Mouse (Mus musculus) forebrain, embryonic 11.5 days (tissue): ENCODE measurements around the gene Otulin. TPM values are rescaled to one million over a fixed set of nuclear protein-coding genes. Genes with fewer than 3 reads are reported as not detected.

ENCODE experiments used
- ATAC-seq: fragments of 200-750 bp; cut with Nextera tagmentation; replicated peaks from 2 replicates; pipeline ENCODE4 v1.8.0; 2017; ENCODE audit warnings: moderate TSS enrichment; ENCODE audit not compliant: low FRiP score
- DNase-seq: peaks from one replicate; pipeline ENCODE4 v3.0.0-alpha.2; 2017; ENCODE audit warnings: low spot score
- H3K27ac ChIP-seq: fragments of 300-500 bp; sonication (generic); 2 replicates; pipeline ENCODE4 v1.5.1; 2014; ENCODE audit warnings: low read depth, low read length
- H3K27me3 ChIP-seq: fragments of 300-500 bp; sonication (generic); 2 replicates; pipeline ENCODE4 v1.6.1; 2014; ENCODE audit warnings: mild to moderate bottlenecking, low read length, mixed read lengths; ENCODE audit not compliant: control insufficient read depth, insufficient read depth
- H3K36me3 ChIP-seq: fragments of 300-500 bp; sonication (generic); 2 replicates; pipeline ENCODE4 v1.6.1; 2014; ENCODE audit warnings: mild to moderate bottlenecking, low read length, moderate library complexity, mixed read lengths; ENCODE audit not compliant: control insufficient read depth, insufficient read depth
- H3K4me1 ChIP-seq: fragments of 300-500 bp; sonication (generic); replicated peaks from 2 replicates; pipeline ENCODE4 v1.6.1; 2014; ENCODE audit warnings: low read length, mixed read lengths; ENCODE audit not compliant: control insufficient read depth, insufficient read depth
- H3K4me2 ChIP-seq: fragments of 300-500 bp; sonication (generic); 2 replicates; pipeline ENCODE4 v1.6.1; 2014; ENCODE audit warnings: low read depth, mild to moderate bottlenecking, low read length, moderate library complexity, mixed read lengths; ENCODE audit not compliant: severe bottlenecking
- H3K4me3 ChIP-seq: fragments of 300-500 bp; sonication (generic); 2 replicates; pipeline ENCODE4 v1.5.1; 2014; ENCODE audit warnings: low read depth, low read length
- H3K9ac ChIP-seq: fragments of 300-500 bp; sonication (generic); 2 replicates; pipeline ENCODE4 v1.6.1; 2014; ENCODE audit warnings: low read length
- H3K9me3 ChIP-seq: fragments of 300-500 bp; sonication (generic); 2 replicates; pipeline ENCODE4 v1.6.1; 2016; ENCODE audit warnings: low read length, mixed read lengths; ENCODE audit not compliant: control insufficient read depth
- WGBS: fragments of 180-500 bp; shearing (Covaris S2); extraction: QIAGEN DNeasy Blood & Tissue Kit; methylation state at CpG from one replicate; pipeline ENCODE4 v1.1.7; 2014; 5-methylcytosine and 5-hydroxymethylcytosine counted together
- polyA plus RNA-seq: library from polyadenylated mRNA; unstranded; fragments of >200 nt; fragmentation: Nextera tagmentation; extraction: Ambion mirVana; gene quantifications from 2 replicates; pipeline ENCODE4 v1.2.1, GENCODE M21; 2014

Otulin gene
- polyA plus RNA-seq, 1 experiment from 2014 or later: 35.7 TPM

DNA sequence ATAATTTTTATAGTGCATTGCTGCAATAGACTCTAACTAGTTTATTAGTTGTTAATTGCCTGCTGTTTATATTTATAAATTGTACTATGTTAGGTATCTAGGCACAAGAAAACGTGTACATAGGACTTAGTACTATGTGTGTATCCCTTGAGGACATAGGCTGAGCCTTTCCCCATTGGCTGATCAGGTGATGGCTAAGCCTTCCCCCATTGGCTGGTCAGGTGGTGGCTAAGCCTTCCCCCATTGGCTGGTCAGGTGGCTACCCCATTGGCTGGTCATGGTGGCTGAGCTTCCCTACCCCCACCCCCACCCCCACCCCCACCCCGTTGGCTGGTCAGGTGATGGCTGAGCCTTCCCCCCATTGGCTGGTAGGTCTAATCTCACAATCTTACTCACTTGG lies 50.6 kb downstream of the Otulin start:
- H3K36me3 ChIP-seq: no peaks in the 10 kb centered on the region; the same call in 1 of the 2 replicates
- H3K4me1 ChIP-seq: peaks cover 9% of the 10 kb centered on the region
- no peaks in the 10 kb centered on the region for H3K27me3 ChIP-seq
- DNase-seq (no peak), ATAC-seq (no peak)
- WGBS: 88% methylated on average over 2 of the region's 2 CpGs
- no peak overlapping the region for H3K27ac ChIP-seq
- no peak overlapping the region for H3K4me3 ChIP-seq
- H3K9ac ChIP-seq: no peak overlapping the region
- H3K4me2 ChIP-seq: no peak overlapping the region
- no peaks in the 10 kb centered on the region for H3K9me3 ChIP-seq

DNA sequence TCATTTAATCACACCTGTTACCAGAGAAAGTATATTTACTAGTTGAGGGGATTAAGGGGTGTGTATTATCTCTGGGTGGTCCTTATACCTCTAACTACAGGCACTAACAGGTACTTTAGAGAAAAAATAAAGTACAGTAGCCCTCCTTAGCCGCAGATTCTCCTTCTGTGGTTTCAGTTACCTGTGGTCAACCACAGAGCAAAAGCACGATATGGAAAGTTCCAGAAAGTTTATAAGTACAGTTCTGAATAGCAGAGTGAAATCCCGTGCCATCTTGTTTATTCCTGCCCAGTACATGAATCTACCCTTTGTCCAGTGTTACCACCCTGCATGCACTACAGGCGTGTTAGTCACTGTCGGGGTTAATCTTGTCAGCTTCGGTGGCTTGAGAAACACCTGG lies 51.6 kb downstream of the Otulin start:
- Histone ChIP-seq H3K4me1 (peaks cover 9% of the 10 kb centered on the region), H3K36me3 (no peaks in the 10 kb centered on the region; the same call in 1 of the 2 replicates), H3K9ac (no peak overlapping the region), H3K27ac (no peak overlapping the region), H3K4me3 (no peak overlapping the region), H3K9me3 (no peaks in the 10 kb centered on the region), H3K27me3 (no peaks in the 10 kb centered on the region), H3K4me2 (no peak overlapping the region)
- ATAC-seq (no peak), DNase-seq (no peak)
- WGBS: 91% methylated on average over 6 of the region's 6 CpGs

DNA sequence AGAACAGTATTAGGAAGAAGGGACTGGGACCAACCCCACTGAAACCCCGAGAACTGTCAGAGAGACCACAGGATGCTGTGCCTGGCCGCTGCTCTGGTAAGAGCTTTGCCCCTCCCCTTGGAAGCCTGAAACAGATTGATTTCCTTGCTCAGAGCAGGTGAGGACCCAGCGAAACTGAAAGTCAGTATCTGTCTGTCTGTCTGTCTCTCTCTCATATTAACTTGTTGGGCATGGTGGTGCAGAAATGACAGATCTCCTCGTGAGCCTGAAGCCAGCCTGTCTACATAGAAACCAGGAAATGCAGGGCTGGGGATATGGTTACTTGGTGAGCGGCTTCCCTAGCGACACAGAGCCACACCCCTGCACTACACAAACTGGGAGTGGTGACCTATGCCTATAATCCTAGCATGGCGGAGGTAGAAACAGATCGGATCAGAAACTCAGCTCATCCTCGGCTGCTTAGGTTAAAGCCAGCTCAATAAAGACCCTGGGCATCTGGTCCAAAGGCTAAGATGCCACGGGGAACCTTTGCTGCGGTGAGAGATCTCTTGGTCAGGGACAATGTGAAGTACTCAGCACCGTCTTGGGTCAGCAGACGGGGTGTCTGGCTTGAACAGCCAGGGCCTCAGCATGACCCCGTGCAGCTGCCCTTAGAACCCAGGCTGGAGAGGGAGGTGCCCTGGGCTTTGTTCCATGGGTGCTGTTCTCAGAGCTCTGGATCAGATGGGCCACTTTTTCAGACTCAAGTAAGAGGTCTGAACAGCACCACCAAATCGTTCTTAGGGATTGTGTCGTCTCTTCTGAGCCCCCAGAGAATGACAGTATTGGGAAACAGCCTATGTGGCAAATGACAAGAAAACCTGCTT lies 52.3 kb downstream of the Otulin start:
- no peak overlapping the region for H3K9ac ChIP-seq
- ATAC-seq: no peak
- H3K27ac ChIP-seq: no peak overlapping the region
- no peaks in the 10 kb centered on the region for H3K9me3 ChIP-seq
- no peak overlapping the region for H3K4me2 ChIP-seq
- no peaks in the 10 kb centered on the region; the same call in 1 of the 2 replicates for H3K36me3 ChIP-seq
- H3K4me1 ChIP-seq: peaks cover 9% of the 10 kb centered on the region
- no peaks in the 10 kb centered on the region for H3K27me3 ChIP-seq
- no peak for DNase-seq
- no peak overlapping the region for H3K4me3 ChIP-seq
- 83% methylated on average over 16 of the region's 16 CpGs for WGBS

DNA sequence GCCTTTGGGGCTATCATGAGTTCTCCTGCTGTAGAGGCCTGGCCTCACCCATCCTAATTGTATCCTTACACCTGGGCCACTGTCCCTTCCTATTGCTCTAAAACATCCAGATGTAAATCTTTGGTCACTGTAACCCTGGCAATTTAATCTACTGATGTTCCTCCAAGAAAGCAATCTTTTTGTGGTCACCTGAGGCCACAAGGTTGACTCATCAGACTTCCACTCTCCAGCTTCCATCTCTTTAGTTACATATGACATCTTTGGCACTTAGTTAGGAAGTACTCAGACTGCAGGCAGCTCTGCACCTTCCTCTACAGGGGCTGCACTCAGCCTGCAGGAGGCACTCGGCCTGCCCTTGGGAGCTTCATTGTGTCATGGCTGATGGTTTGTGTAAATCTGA lies 53.6 kb downstream of the Otulin start:
- Histone ChIP-seq H3K4me3 (no peak overlapping the region), H3K9ac (no peak overlapping the region), H3K27ac (no peak overlapping the region), H3K27me3 (no peaks in the 10 kb centered on the region), H3K36me3 (no peaks in the 10 kb centered on the region), H3K9me3 (no peaks in the 10 kb centered on the region), H3K4me2 (no peak overlapping the region), H3K4me1 (peaks cover 8% of the 10 kb centered on the region)
- WGBS: 87% methylated on average over 1 of the region's 1 CpGs
- no peak for DNase-seq
- ATAC-seq: no peak

DNA sequence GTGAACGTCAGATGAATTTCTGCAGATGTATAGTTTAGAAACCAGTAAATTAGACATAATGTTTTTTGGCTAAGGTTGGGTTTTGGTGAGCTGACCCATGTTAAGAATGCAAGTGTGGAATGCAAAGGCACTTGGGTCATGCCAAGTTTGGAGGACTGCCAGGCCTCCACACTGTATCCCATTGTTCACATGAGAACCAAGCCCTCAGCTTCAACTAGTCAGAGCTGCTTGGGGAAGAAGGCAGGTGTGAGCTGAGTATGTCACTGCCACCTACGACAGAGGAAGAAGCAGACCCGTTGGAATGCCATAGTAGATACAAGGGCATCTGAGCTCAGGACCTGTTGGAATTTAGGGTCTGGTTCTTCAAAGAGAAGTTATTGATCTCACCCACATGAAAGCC lies 54.6 kb downstream of the Otulin start:
- H3K27me3 ChIP-seq: no peaks in the 10 kb centered on the region
- H3K4me3 ChIP-seq: no peak overlapping the region
- H3K4me2 ChIP-seq: no peak overlapping the region
- H3K9me3 ChIP-seq: no peaks in the 10 kb centered on the region
- no peaks in the 10 kb centered on the region for H3K36me3 ChIP-seq
- H3K9ac ChIP-seq: no peak overlapping the region
- no peak overlapping the region for H3K27ac ChIP-seq
- WGBS: 99% methylated on average over 3 of the region's 3 CpGs
- DNase-seq (no peak), ATAC-seq (no peak)
- H3K4me1 ChIP-seq: no peaks in the 10 kb centered on the region

DNA sequence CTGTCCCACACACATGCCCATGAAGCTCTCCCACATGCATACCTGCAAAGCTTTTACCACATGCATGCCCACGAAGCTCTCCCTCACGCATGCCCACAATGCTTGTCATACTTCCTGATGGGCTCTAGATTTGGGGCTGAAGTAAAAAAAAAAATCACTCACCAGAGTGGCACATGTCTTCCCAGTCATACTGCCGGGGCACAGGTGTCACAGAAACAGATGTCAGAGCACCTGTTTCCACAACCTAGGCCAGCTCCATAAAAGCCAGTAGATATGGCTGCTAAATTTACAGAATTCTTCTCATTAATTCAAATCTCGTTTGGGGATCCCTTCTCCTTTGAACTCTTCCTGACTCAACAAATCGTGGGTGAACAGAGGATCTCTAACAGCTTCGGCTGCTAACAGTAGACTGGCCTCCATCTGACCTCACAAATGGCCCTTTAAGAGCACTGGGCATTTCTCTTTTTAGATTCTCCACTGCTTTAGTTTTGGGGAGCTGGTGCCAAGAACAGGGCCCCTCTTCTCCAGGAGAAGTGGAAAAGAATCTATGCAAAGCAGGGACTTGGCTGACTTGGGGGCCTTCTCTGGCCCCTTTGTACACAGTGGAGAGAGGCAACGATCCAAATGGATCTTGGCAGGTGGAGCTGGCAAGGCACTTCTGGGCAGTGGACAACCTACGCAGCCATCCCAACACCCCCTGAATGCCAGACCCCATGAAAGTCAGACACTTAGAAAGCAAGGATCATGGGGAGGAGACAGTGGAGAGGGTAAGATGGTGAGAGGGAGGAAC lies 55.3 kb downstream of the Otulin start:
- Histone ChIP-seq H3K27me3 (no peaks in the 10 kb centered on the region), H3K4me1 (no peaks in the 10 kb centered on the region), H3K36me3 (no peaks in the 10 kb centered on the region), H3K9me3 (no peaks in the 10 kb centered on the region), H3K9ac (no peak overlapping the region), H3K4me3 (no peak overlapping the region), H3K27ac (no peak overlapping the region), H3K4me2 (no peak overlapping the region)
- 82% methylated on average over 8 of the region's 8 CpGs for WGBS
- ATAC-seq: no peak
- no peak for DNase-seq

DNA sequence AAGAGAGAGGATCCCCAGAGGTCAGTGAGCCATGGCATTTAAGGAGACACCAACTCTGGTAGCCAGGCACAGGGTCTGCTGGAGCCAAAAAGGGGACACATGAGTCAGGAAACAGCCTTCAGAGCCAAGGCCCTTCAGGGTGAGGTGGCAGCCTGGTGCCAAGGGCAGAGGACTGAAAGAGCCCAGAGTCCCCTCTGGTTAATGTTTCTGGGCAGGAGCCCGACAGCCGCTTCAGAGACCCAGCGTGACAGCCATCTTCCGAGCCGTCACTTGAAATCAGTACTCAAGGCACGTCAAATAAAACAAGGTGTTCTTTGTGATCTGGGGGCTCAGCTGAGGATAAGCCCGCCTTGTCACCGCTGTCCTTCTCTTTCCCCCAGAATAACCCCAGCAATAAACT lies 59.3 kb downstream of the Otulin start:
- Histone ChIP-seq H3K4me2 (no peak overlapping the region), H3K27me3 (no peaks in the 10 kb centered on the region), H3K36me3 (no peaks in the 10 kb centered on the region), H3K4me1 (no peaks in the 10 kb centered on the region), H3K27ac (no peak overlapping the region), H3K9me3 (no peaks in the 10 kb centered on the region), H3K4me3 (no peak overlapping the region), H3K9ac (no peak overlapping the region)
- no peak for ATAC-seq
- DNase-seq: no peak
- WGBS: 87% methylated on average over 8 of the region's 8 CpGs

DNA sequence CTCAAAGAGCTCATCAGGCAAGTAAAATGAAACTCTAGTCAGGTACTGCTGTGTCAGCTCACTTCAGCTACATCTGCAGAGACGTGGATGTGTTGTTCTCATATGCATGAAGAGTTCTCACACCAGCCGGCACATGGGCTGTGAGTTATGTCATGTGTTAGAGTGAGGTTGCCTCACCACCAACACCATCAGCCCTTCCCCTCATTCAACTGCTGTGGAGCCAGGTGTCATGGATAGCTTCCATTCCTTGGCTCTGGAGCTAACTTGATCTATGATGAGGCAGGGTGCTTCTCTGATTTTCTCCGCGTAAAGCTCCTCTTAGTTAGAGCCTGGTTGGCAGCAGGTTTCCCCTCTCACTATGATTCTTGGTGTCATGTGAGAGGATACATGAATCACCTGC lies 60.1 kb downstream of the Otulin start:
- no peaks in the 10 kb centered on the region for H3K4me1 ChIP-seq
- WGBS: 89% methylated on average over 4 of the region's 4 CpGs
- no peaks in the 10 kb centered on the region for H3K27me3 ChIP-seq
- H3K9me3 ChIP-seq: no peaks in the 10 kb centered on the region
- H3K4me3 ChIP-seq: no peak overlapping the region
- DNase-seq (no peak), ATAC-seq (no peak)
- H3K27ac ChIP-seq: no peak overlapping the region
- no peak overlapping the region for H3K9ac ChIP-seq
- H3K4me2 ChIP-seq: no peak overlapping the region
- H3K36me3 ChIP-seq: no peaks in the 10 kb centered on the region
